Comparison of ENCODE assay signal across 22 mouse cellular contexts in the genomic region with DNA sequence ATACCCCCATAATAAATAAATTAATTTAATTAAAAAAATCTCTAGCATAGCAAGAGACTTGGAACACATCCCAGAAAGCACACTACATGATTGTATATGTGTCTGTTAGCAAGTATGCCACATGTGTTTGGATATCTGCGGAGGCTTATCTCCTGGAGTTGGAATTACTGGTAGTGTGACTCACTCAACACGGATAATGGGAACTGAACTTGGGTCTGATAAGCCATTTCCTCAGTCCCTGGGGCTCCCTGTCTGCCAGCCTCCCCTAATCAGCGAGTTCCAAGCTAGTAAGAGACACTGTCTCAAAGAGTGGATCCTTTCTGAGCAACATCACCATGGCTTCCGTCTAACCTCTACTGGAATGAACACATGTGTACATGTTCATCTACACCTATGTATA.
"Had no signal": no experiment of that assay in that cellular context is flagged by ENCODE, and none has a peak within 500 bp of the region (broad histone marks: within the 10 kb centered on the region; RNA-seq: fewer than 3 reads in every experiment).

No protein-coding gene starts in this region.

- H3K4me3 ChIP-seq: liver, embryonic 15.5 days; lung, embryonic 15.5 days; midbrain, embryonic 10.5 days; midbrain, embryonic 12.5 days; myocyte; neural tube, embryonic 13.5 days; neural tube, embryonic 15.5 days; stomach, embryonic 15.5 days had no signal

- DNase-seq: lung, adult 18-20 months; lung, postnatal 4 days; midbrain, embryonic 14.5 days; retina, postnatal 1 day; right cerebral cortex, adult 18-20 months; right cerebral cortex, postnatal 25 days; right cerebral cortex, postnatal 4 days; spleen, adult 18-20 months; thymus, adult 2 months; thymus, postnatal 25 days; thymus, postnatal 4 days had no signal

- ATAC-seq: lung, postnatal 0 days; midbrain, embryonic 16.5 days had no signal

- H3K9me3 ChIP-seq: lung, embryonic 15.5 days; midbrain, embryonic 12.5 days; neural tube, embryonic 13.5 days; neural tube, embryonic 15.5 days; stomach, embryonic 15.5 days had no signal

- H3K4me2 ChIP-seq: liver, embryonic 15.5 days; lung, embryonic 15.5 days; midbrain, embryonic 12.5 days; neural tube, embryonic 13.5 days; neural tube, embryonic 15.5 days; stomach, embryonic 15.5 days had no signal

- H3K27ac ChIP-seq: liver, embryonic 15.5 days; lung, embryonic 15.5 days; midbrain, embryonic 10.5 days; midbrain, embryonic 12.5 days; neural tube, embryonic 13.5 days; neural tube, embryonic 15.5 days; stomach, embryonic 15.5 days; stomach, postnatal 0 days had no signal

- H3K4me1 ChIP-seq: liver, embryonic 15.5 days; lung, embryonic 15.5 days; midbrain, embryonic 10.5 days; stomach, embryonic 15.5 days had no signal

- H3K9ac ChIP-seq: liver, embryonic 15.5 days; lung, embryonic 15.5 days; midbrain, embryonic 12.5 days; neural tube, embryonic 13.5 days; neural tube, embryonic 15.5 days; stomach, embryonic 15.5 days had no signal

- H3K36me3 ChIP-seq: liver, embryonic 15.5 days; lung, embryonic 15.5 days; neural tube, embryonic 13.5 days; neural tube, embryonic 15.5 days; stomach, embryonic 15.5 days had no signal

- H3K27me3 ChIP-seq: liver, embryonic 15.5 days; lung, embryonic 15.5 days; midbrain, embryonic 12.5 days; neural tube, embryonic 13.5 days; neural tube, embryonic 15.5 days; stomach, embryonic 15.5 days had no signal
